20 mouse cellular contexts compared by ENCODE assay signal in the genomic region with DNA sequence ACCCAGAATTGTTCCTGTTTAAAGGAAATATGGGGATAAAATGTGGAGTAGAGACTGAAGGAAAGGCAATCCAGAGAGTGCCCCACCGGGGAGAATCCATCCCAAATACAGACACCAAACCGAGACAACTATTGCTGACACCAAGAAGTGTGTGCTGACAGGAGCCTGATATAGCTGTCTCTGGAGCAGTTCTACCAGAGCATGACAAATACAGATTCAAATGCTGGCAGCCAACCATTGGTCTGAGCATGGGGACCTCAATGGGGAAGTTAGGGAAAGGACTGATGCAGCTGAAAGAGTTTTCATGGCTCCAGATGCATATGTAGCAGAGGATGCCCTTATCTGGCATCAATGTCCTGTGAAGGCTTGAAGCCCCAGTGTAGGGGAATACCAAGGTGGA.
DNase-seq lines count a peak whose midpoint lies in the region; ATAC-seq and TF ChIP-seq lines count a peak whose summit lies in the region.
"Had no signal": no experiment of that assay in that cellular context is flagged by ENCODE, and none has a peak within 500 bp of the region (broad histone marks: within the 10 kb centered on the region; RNA-seq: fewer than 3 reads in every experiment).

No protein-coding gene starts in this region.

- 52% methylated on average over 2 of the region's 2 CpGs for WGBS in heart, adult 2 months
- 40% methylated on average over 2 of the region's 2 CpGs for WGBS in heart, embryonic 10.5 days
- 33% methylated on average over 2 of the region's 2 CpGs for WGBS in heart, embryonic 15.5 days
- WGBS in liver, postnatal 0 days (ENCODE audit: insufficient replicate concordance) = 75% methylated on average over 2 of the region's 2 CpGs

- 0 out of 2 replicates have a peak, but pooled peaks have one; percentile 22 for TF ChIP-seq EP300 in heart, adult 2 months (IDR thresholded peaks at IDR 0.05; ENCODE audit: insufficient read depth, low read depth, low read length)
- TF ChIP-seq EP300 in liver, postnatal 0 days (IDR thresholded peaks at IDR 0.05; ENCODE audit: low read depth) = no peak

- H3K79me2 ChIP-seq in heart, adult 2 months (replicated peaks; ENCODE audit: control insufficient read depth, insufficient read depth, low read length) = no peaks in the 10 kb centered on the region

- intact Hi-C loops in heart, adult 2 months (cut with DNase I) = loop anchor here (10.0 kb wide), 1 partner anchor 301 kb away; no protein-coding TSS in a partner anchor
- intact Hi-C loops in heart, postnatal 25 days (cut with DNase I) = no loop called here

- ATAC-seq in heart, embryonic 15.5 days (replicated peaks; ENCODE audit: insufficient number of reproducible peaks, insufficient read depth, low FRiP score, low read depth) = peak; percentile 72
- ATAC-seq in CD4-positive, CD25-positive, alpha-beta regulatory T cell, adult 4 months = no peak
- ATAC-seq in liver, postnatal 0 days = no peak
- ATAC-seq: forebrain, embryonic 16.5 days; intestine, embryonic 16.5 days had no signal

- H3K27me3 ChIP-seq in heart, adult 2 months (ENCODE audit: control insufficient read depth, insufficient read depth, low read length) = no peaks in the 10 kb centered on the region
- H3K27me3 ChIP-seq in heart, embryonic 10.5 days (ENCODE audit: insufficient read depth, poor library complexity, severe bottlenecking) = no peaks in the 10 kb centered on the region
- H3K27me3 ChIP-seq in heart, embryonic 15.5 days = no peaks in the 10 kb centered on the region
- H3K27me3 ChIP-seq in liver, postnatal 0 days (ENCODE audit: insufficient read depth, low read length) = no peaks in the 10 kb centered on the region
- H3K27me3 ChIP-seq: embryonic facial prominence, embryonic 12.5 days; hindbrain, embryonic 15.5 days had no signal

- H3K4me3 ChIP-seq in heart, adult 2 months = no peak overlapping the region
- H3K4me3 ChIP-seq in heart, embryonic 10.5 days = no peak overlapping the region
- no peak overlapping the region for H3K4me3 ChIP-seq in heart, embryonic 15.5 days
- no peak overlapping the region for H3K4me3 ChIP-seq in liver, postnatal 0 days (ENCODE audit: low read depth, low read length)
- H3K4me3 ChIP-seq: embryonic facial prominence, embryonic 12.5 days; hindbrain, embryonic 15.5 days had no signal

- H3K9me3 ChIP-seq in heart, embryonic 10.5 days = no peaks in the 10 kb centered on the region
- no peaks in the 10 kb centered on the region for H3K9me3 ChIP-seq in heart, embryonic 15.5 days (replicated peaks)
- no peaks in the 10 kb centered on the region for H3K9me3 ChIP-seq in liver, postnatal 0 days (ENCODE audit: low read length)
- H3K9me3 ChIP-seq: embryonic facial prominence, embryonic 12.5 days; G1E; hindbrain, embryonic 15.5 days had no signal

- peak overlapping the region; percentile 10; the same call in 1 of the 2 replicates for H3K27ac ChIP-seq in heart, adult 2 months
- H3K27ac ChIP-seq in heart, embryonic 10.5 days = no peak overlapping the region
- no peak overlapping the region for H3K27ac ChIP-seq in heart, embryonic 15.5 days
- H3K27ac ChIP-seq in liver, postnatal 0 days (ENCODE audit: low read depth) = no peak overlapping the region
- H3K27ac ChIP-seq: embryonic facial prominence, embryonic 12.5 days; hindbrain, embryonic 15.5 days had no signal

- no peak for TF ChIP-seq POLR2A in heart, adult 2 months (IDR thresholded peaks at IDR 0.05; ENCODE audit: insufficient read depth, low read depth, low read length)

- H3K9ac ChIP-seq in heart, adult 2 months (ENCODE audit: low read depth, low read length) = no peak overlapping the region
- H3K9ac ChIP-seq in heart, embryonic 15.5 days = no peak overlapping the region
- no peak overlapping the region for H3K9ac ChIP-seq in liver, postnatal 0 days (replicated peaks)
- H3K9ac ChIP-seq: embryonic facial prominence, embryonic 12.5 days; hindbrain, embryonic 15.5 days had no signal

- H3K4me2 ChIP-seq in heart, embryonic 15.5 days = no peak overlapping the region
- no peak overlapping the region for H3K4me2 ChIP-seq in liver, postnatal 0 days (ENCODE audit: low read depth, low read length)
- H3K4me2 ChIP-seq: embryonic facial prominence, embryonic 12.5 days; hindbrain, embryonic 15.5 days had no signal

- TF ChIP-seq CTCF in heart, adult 2 months (IDR thresholded peaks at IDR 0.05) = no peak
- TF ChIP-seq CTCF in liver, postnatal 0 days (IDR thresholded peaks at IDR 0.05; ENCODE audit: low read depth) = no peak

- H3K36me3 ChIP-seq in heart, adult 2 months (ENCODE audit: control insufficient read depth, insufficient read depth, low read length) = peaks cover 2% of the 10 kb centered on the region; the same call in 1 of the 2 replicates
- no peaks in the 10 kb centered on the region for H3K36me3 ChIP-seq in heart, embryonic 10.5 days
- H3K36me3 ChIP-seq in heart, embryonic 15.5 days = no peaks in the 10 kb centered on the region
- H3K36me3 ChIP-seq in liver, postnatal 0 days (replicated peaks; ENCODE audit: insufficient read depth, low read length) = no peaks in the 10 kb centered on the region
- H3K36me3 ChIP-seq: embryonic facial prominence, embryonic 12.5 days; G1E; hindbrain, embryonic 15.5 days had no signal

- peak in 1 of 2 experiments; percentile 19 for DNase-seq in heart, adult 2 months
- no peak for DNase-seq in heart, postnatal 25 days (ENCODE audit: low spot score)
- peak; percentile 82 for DNase-seq in heart, embryonic 10.5 days (ENCODE audit: low spot score)
- DNase-seq in heart, postnatal 4 days = peak; percentile 18
- DNase-seq in kidney, adult 18-20 months = no peak
- DNase-seq in liver, postnatal 0 days = no peak
- DNase-seq: adrenal gland, postnatal 10 days; cerebellum, adult 11 months; cerebellum, adult 8-10 months; cerebellum, postnatal 14 days; embryo, embryonic 11 days; gastrocnemius, postnatal 10 days; kidney, adult 8-10 months had no signal

- peaks cover 1% of the 10 kb centered on the region; the same call in 1 of the 2 replicates for H3K4me1 ChIP-seq in heart, adult 2 months (ENCODE audit: control insufficient read depth, insufficient read depth, low read length)
- peaks cover 14% of the 10 kb centered on the region; the same call in 1 of the 2 replicates for H3K4me1 ChIP-seq in heart, embryonic 10.5 days
- H3K4me1 ChIP-seq in heart, embryonic 15.5 days (replicated peaks) = peaks cover 10% of the 10 kb centered on the region
- H3K4me1 ChIP-seq in liver, postnatal 0 days (ENCODE audit: insufficient read depth) = no peaks in the 10 kb centered on the region
- H3K4me1 ChIP-seq: embryonic facial prominence, embryonic 12.5 days; hindbrain, embryonic 15.5 days had no signal

Comparison
In these comparisons a context has a peak if more than half of its experiments do, and no peak if none do; other contexts are left out.
1. DNase-seq: peak in heart, embryonic 10.5 days (single experiment) and heart, postnatal 4 days (single experiment); none in heart, postnatal 25 days (single experiment), kidney, adult 18-20 months (single experiment) and liver, postnatal 0 days (single experiment).